Mouse (Mus musculus) forebrain, embryonic 14.5 days (tissue): ENCODE data around the gene Cenpa. TPM values are rescaled to one million over a fixed set of nuclear protein-coding genes. Genes with fewer than 3 reads are reported as not detected.
A peak's percentile ranks its signal among the peaks of the same experiment; 100 is the strongest.

Experiments used
- ATAC-seq: fragments of 200-750 bp; cut with Nextera tagmentation; 2 replicates; pipeline ENCODE4 v1.8.0; 2017; ENCODE audit warnings: mild to moderate bottlenecking, moderate library complexity
- DNase-seq: peaks from one replicate; pipeline ENCODE4 v3.0.0-alpha.2; 2015; ENCODE audit warnings: low spot score
- H3K27ac ChIP-seq: fragments of 300-500 bp; sonication (generic); 2 replicates; pipeline ENCODE4 v1.5.1; 2014; ENCODE audit warnings: low read depth, mild to moderate bottlenecking, control low read depth, low read length, moderate library complexity
- H3K27me3 ChIP-seq: fragments of 300-500 bp; sonication (generic); replicated peaks from 2 replicates; pipeline ENCODE4 v1.6.1; 2014; ENCODE audit warnings: low read length, control low read depth, mixed read lengths; ENCODE audit not compliant: control insufficient read depth, insufficient read depth
- H3K36me3 ChIP-seq: fragments of 300-500 bp; sonication (generic); 2 replicates; pipeline ENCODE4 v1.6.1; 2014; ENCODE audit warnings: low read length, control low read depth; ENCODE audit not compliant: control insufficient read depth, insufficient read depth
- H3K4me1 ChIP-seq: fragments of 300-500 bp; sonication (generic); 2 replicates; pipeline ENCODE4 v1.6.1; 2014; ENCODE audit warnings: antibody characterized with exemption, low read length, control low read depth; ENCODE audit not compliant: control insufficient read depth, insufficient read depth
- H3K4me2 ChIP-seq: fragments of 300-500 bp; sonication (generic); 2 replicates; pipeline ENCODE4 v1.6.1; 2014; ENCODE audit warnings: mild to moderate bottlenecking, control low read depth, low read length
- H3K4me3 ChIP-seq: fragments of 300-500 bp; sonication (generic); 2 replicates; pipeline ENCODE4 v1.5.1; 2014; ENCODE audit warnings: low read depth, low read length, control low read depth
- H3K9ac ChIP-seq: fragments of 300-500 bp; sonication (generic); 2 replicates; pipeline ENCODE4 v1.6.1; 2014; ENCODE audit warnings: mild to moderate bottlenecking, low read length, control low read depth, moderate library complexity
- H3K9me3 ChIP-seq: fragments of 300-500 bp; sonication (generic); replicated peaks from 2 replicates; pipeline ENCODE4 v1.6.1; 2016; ENCODE audit warnings: low read length, control low read depth, mixed read lengths; ENCODE audit not compliant: control insufficient read depth
- WGBS: fragments of 180-500 bp; shearing (Covaris S2); extraction: QIAGEN DNeasy Blood & Tissue Kit; methylation state at CpG from one replicate; pipeline ENCODE4 v1.1.7; 2014; 5-methylcytosine and 5-hydroxymethylcytosine counted together
- polyA plus RNA-seq: library from polyadenylated mRNA; unstranded; fragments of >200 nt; fragmentation: Nextera tagmentation; extraction: Ambion mirVana; gene quantifications from 2 replicates; pipeline ENCODE4 v1.2.1, GENCODE M21; 2014

Cenpa gene
- polyA plus RNA-seq, result 147 and 206 TPM in 2 replicates

GRCm38 (mm10) chr5:30666391-30667195 lies at the start of gene Cenpa:
Gene Cenpa (plus strand): TSS chr5:30666777.
- no peaks in the 10 kb centered on the region for H3K9me3 ChIP-seq
- no peaks in the 10 kb centered on the region for H3K27me3 ChIP-seq
- H3K4me3 ChIP-seq, result peak within 1 kb of the TSS; percentile 80
- peaks cover 7% of the 10 kb centered on the region for H3K4me1 ChIP-seq
- peaks cover 12% of the 10 kb centered on the region; the same call in 1 of the 2 replicates for H3K36me3 ChIP-seq
- peak within 1 kb of the TSS; percentile 46; the same call in 1 of the 2 replicates for H3K27ac ChIP-seq
- DNase-seq (peak; percentile 98), ATAC-seq (peak; percentile 97)
- H3K9ac ChIP-seq, result peak within 1 kb of the TSS; percentile 79
- H3K4me2 ChIP-seq, result peak within 1 kb of the TSS; percentile 77
- WGBS, result under 1% methylated on average over 40 of the region's 40 CpGs

- no peak for DNase-seq
- Histone ChIP-seq H3K36me3 (no peaks in the 10 kb centered on the region), H3K4me3 (no peak overlapping the region), H3K27ac (no peak overlapping the region), H3K4me1 (peaks cover 4% of the 10 kb centered on the region), H3K9me3 (no peaks in the 10 kb centered on the region), H3K4me2 (no peak overlapping the region), H3K9ac (no peak overlapping the region), H3K27me3 (peaks cover 15% of the 10 kb centered on the region)
- no peak for ATAC-seq
- WGBS, result 34% methylated on average over 3 of the region's 3 CpGs
Measured at GRCm38 (mm10) chr5:30617357-30617756, 49.2 kb upstream of the Cenpa start.

- WGBS, result 30% methylated on average over 11 of the region's 11 CpGs
- Histone ChIP-seq H3K4me2 (no peak overlapping the region), H3K9me3 (no peaks in the 10 kb centered on the region), H3K27me3 (peaks cover 20% of the 10 kb centered on the region), H3K9ac (no peak overlapping the region), H3K4me3 (no peak overlapping the region), H3K27ac (no peak overlapping the region), H3K36me3 (no peaks in the 10 kb centered on the region), H3K4me1 (peaks cover 7% of the 10 kb centered on the region)
- DNase-seq (no peak), ATAC-seq (no peak)
Measured at GRCm38 (mm10) chr5:30617851-30618250, 48.7 kb upstream of the Cenpa start.

GRCm38 (mm10) chr5:30618376-30619003 lies 48.1 kb upstream of the Cenpa start:
- ATAC-seq, result no peak
- Histone ChIP-seq H3K4me3 (no peak overlapping the region), H3K9ac (no peak overlapping the region), H3K4me2 (no peak overlapping the region), H3K9me3 (no peaks in the 10 kb centered on the region), H3K36me3 (no peaks in the 10 kb centered on the region), H3K27ac (no peak overlapping the region), H3K27me3 (peaks cover 21% of the 10 kb centered on the region), H3K4me1 (peaks cover 7% of the 10 kb centered on the region)
- no peak for DNase-seq
- WGBS, result 90% methylated on average over 8 of the region's 8 CpGs

- WGBS, result 69% methylated on average over 2 of the region's 2 CpGs
- no peak for ATAC-seq
- H3K4me3 ChIP-seq, result no peak overlapping the region
- H3K9me3 ChIP-seq, result no peaks in the 10 kb centered on the region
- no peaks in the 10 kb centered on the region for H3K36me3 ChIP-seq
- peaks cover 7% of the 10 kb centered on the region for H3K4me1 ChIP-seq
- no peak for DNase-seq
- no peak overlapping the region for H3K27ac ChIP-seq
- peaks cover 21% of the 10 kb centered on the region for H3K27me3 ChIP-seq
- no peak overlapping the region for H3K4me2 ChIP-seq
- H3K9ac ChIP-seq, result no peak overlapping the region
Measured at GRCm38 (mm10) chr5:30619211-30619610, 47.4 kb upstream of the Cenpa start.

- 99% methylated on average over 20 of the region's 20 CpGs for WGBS
- Histone ChIP-seq H3K9me3 (no peaks in the 10 kb centered on the region), H3K9ac (no peak overlapping the region), H3K4me2 (no peak overlapping the region), H3K36me3 (no peaks in the 10 kb centered on the region), H3K4me3 (no peak overlapping the region), H3K27ac (no peak overlapping the region), H3K4me1 (peaks cover 7% of the 10 kb centered on the region), H3K27me3 (peaks cover 21% of the 10 kb centered on the region)
- DNase-seq (no peak), ATAC-seq (no peak)
Measured at GRCm38 (mm10) chr5:30620567-30620966, 46.0 kb upstream of the Cenpa start.

- 92% methylated on average over 9 of the region's 9 CpGs for WGBS
- Histone ChIP-seq H3K36me3 (no peaks in the 10 kb centered on the region), H3K9me3 (no peaks in the 10 kb centered on the region), H3K9ac (no peak overlapping the region), H3K4me3 (no peak overlapping the region), H3K4me2 (no peak overlapping the region), H3K4me1 (peaks cover 7% of the 10 kb centered on the region), H3K27me3 (peaks cover 21% of the 10 kb centered on the region), H3K27ac (no peak overlapping the region)
- ATAC-seq (no peak), DNase-seq (no peak)
Measured at GRCm38 (mm10) chr5:30621211-30621790, 45.3 kb upstream of the Cenpa start.

GRCm38 (mm10) chr5:30621844-30622176 lies 44.8 kb upstream of the Cenpa start:
- 57% methylated on average over 22 of the region's 22 CpGs for WGBS
- DNase-seq, result no peak
- Histone ChIP-seq H3K36me3 (no peaks in the 10 kb centered on the region), H3K27ac (no peak overlapping the region), H3K9ac (peak overlapping the region; percentile 57), H3K9me3 (no peaks in the 10 kb centered on the region), H3K4me2 (peak overlapping the region; percentile 78), H3K4me1 (peaks cover 7% of the 10 kb centered on the region), H3K4me3 (peak overlapping the region; percentile 30), H3K27me3 (peaks cover 21% of the 10 kb centered on the region)
- peak; percentile 50 for ATAC-seq
